Mouse (Mus musculus): ENCODE data around the gene Prrt1. TPM values are rescaled to one million over a fixed set of nuclear protein-coding genes. Genes with fewer than 3 reads are reported as not detected.

The Prrt1 gene
- total RNA-seq, 2 experiments from 2014 or later = 78.2 to 81.9 TPM

- intact Hi-C loops (cut with DNase I) = loop anchor here (5.0 kb wide), 1 partner anchor 565 kb away; the partner anchor contains the start of genes Rxrb and Slc39a7
- no peak for DNase-seq
Measured at GRCm38 (mm10) chr17:34597566-34598095, 31.7 kb upstream of the Prrt1 start, which contains the start of gene Ager. TSS of gene Ager (plus strand) at chr17:34597862.

- no peak for DNase-seq
- intact Hi-C loops (cut with DNase I) = loop anchor here (5.0 kb wide), 1 partner anchor 568 kb away; the partner anchor contains the start of genes Rxrb and Slc39a7
Measured at GRCm38 (mm10) chr17:34599891-34600290, 29.4 kb upstream of the Prrt1 start.

- intact Hi-C loops (cut with DNase I) = no loop called here
- no peak for DNase-seq
Measured at GRCm38 (mm10) chr17:34601796-34602195, 27.5 kb upstream of the Prrt1 start.

GRCm38 (mm10) chr17:34603375-34604060 lies 25.8 kb upstream of the Prrt1 start, which contains the start of gene Rnf5:
TSS of gene Rnf5 (minus strand) at chr17:34603690.
- intact Hi-C loops (cut with DNase I) = no loop called here
- peak; percentile 98 for DNase-seq

- intact Hi-C loops (cut with DNase I) = no loop called here
- peak; percentile 99 for DNase-seq
Measured at GRCm38 (mm10) chr17:34604061-34604508, 25.2 kb upstream of the Prrt1 start, which contains the start of gene Agpat1. TSS of gene Agpat1 (plus strand) at chr17:34604262.

GRCm38 (mm10) chr17:34604511-34605237 lies 24.7 kb upstream of the Prrt1 start:
- DNase-seq = no peak
- intact Hi-C loops (cut with DNase I) = no loop called here

- intact Hi-C loops (cut with DNase I) = no loop called here
Measured at GRCm38 (mm10) chr17:34605609-34606008, 23.7 kb upstream of the Prrt1 start.

GRCm38 (mm10) chr17:34606186-34607039 lies 22.9 kb upstream of the Prrt1 start:
- DNase-seq = no peak
- intact Hi-C loops (cut with DNase I) = no loop called here

More at GRCm38 (mm10) chr17:34605609-34606008, 23.7 kb upstream of the Prrt1 start:
- peak; percentile 99 for DNase-seq

- DNase-seq = no peak
- intact Hi-C loops (cut with DNase I) = no loop called here
Measured at GRCm38 (mm10) chr17:34607997-34608396, 21.3 kb upstream of the Prrt1 start.

GRCm38 (mm10) chr17:34611050-34611449 lies 18.3 kb upstream of the Prrt1 start:
- intact Hi-C loops (cut with DNase I) = no loop called here

GRCm38 (mm10) chr17:34613054-34613645 lies 16.2 kb upstream of the Prrt1 start:
- no peak for DNase-seq
- intact Hi-C loops (cut with DNase I) = no loop called here

More at GRCm38 (mm10) chr17:34611050-34611449, 18.3 kb upstream of the Prrt1 start:
- no peak for DNase-seq

- DNase-seq = no peak
- intact Hi-C loops (cut with DNase I) = no loop called here
Measured at GRCm38 (mm10) chr17:34613830-34614229, 15.5 kb upstream of the Prrt1 start.

GRCm38 (mm10) chr17:34615871-34616270 lies 13.5 kb upstream of the Prrt1 start, which contains the start of gene Egfl8:
TSS of gene Egfl8 (minus strand) at chr17:34615971.
- intact Hi-C loops (cut with DNase I) = no loop called here
- DNase-seq = no peak

- intact Hi-C loops (cut with DNase I) = no loop called here
Measured at GRCm38 (mm10) chr17:34618999-34619398, 10.3 kb upstream of the Prrt1 start.

GRCm38 (mm10) chr17:34621006-34621405 lies 8.3 kb upstream of the Prrt1 start:
- no peak for DNase-seq
- intact Hi-C loops (cut with DNase I) = no loop called here

More at GRCm38 (mm10) chr17:34618999-34619398, 10.3 kb upstream of the Prrt1 start:
- DNase-seq = peak; percentile 61

GRCm38 (mm10) chr17:34623161-34623560 lies 6.2 kb upstream of the Prrt1 start:
- DNase-seq = no peak
- intact Hi-C loops (cut with DNase I) = no loop called here

GRCm38 (mm10) chr17:34624981-34625380 lies 4.4 kb upstream of the Prrt1 start:
- no peak for DNase-seq
- intact Hi-C loops (cut with DNase I) = no loop called here

GRCm38 (mm10) chr17:34626062-34626772 lies 3.1 kb upstream of the Prrt1 start:
- DNase-seq = no peak
- intact Hi-C loops (cut with DNase I) = no loop called here

- intact Hi-C loops (cut with DNase I) = no loop called here
- peak; percentile 62 for DNase-seq
Measured at GRCm38 (mm10) chr17:34626773-34627092, 2.6 kb upstream of the Prrt1 start.
